Mouse (Mus musculus): ENCODE data around the gene Gm45062.

DNA sequence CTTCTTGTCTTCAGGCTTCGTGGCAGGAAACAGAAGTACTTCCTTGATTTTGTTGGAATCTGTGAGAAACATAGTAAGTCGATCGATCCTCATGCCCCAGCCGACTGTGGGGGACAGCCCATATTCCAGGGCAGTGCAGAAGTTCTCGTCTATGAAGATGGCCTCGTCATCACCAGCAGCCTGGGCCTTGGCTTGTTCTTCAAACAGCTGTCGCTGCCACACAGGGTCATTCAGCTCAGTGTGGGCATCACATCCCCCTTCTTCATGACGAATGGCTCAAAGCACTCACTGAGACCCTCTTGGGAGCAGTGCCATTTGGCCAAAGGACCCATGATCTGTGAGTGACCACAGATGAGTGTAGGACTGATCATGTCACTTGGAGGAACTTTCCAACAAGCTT, 118.4 kb downstream of the Gm45062 start:
- no peak for TF ChIP-seq GATA1 (IDR thresholded peaks at IDR 0.05; ENCODE audit: borderline replicate concordance, low read length)
- TF ChIP-seq FLI1 (IDR thresholded peaks at IDR 0.05; ENCODE audit: low read length) = no peak

Measured in megakaryocyte, embryonic 14.5 days (primary cell).